Mouse (Mus musculus) hindbrain, postnatal 0 days (tissue): ENCODE data around the gene Nipsnap3a. TPM values are rescaled to one million over a fixed set of nuclear protein-coding genes. Genes with fewer than 3 reads are reported as not detected.

Source experiments
- ATAC-seq: fragments of 200-750 bp; cut with Nextera tagmentation; 2 replicates; pipeline ENCODE4 v1.8.0; 2017; ENCODE audit warnings: mild to moderate bottlenecking, moderate TSS enrichment, moderate library complexity
- DNase-seq: peaks from one replicate; pipeline ENCODE4 v3.0.0-alpha.2; 2015; ENCODE audit warnings: low spot score
- H3K27ac ChIP-seq: fragments of 300-500 bp; sonication (generic); 2 replicates; pipeline ENCODE4 v1.5.1; 2014; ENCODE audit warnings: mild to moderate bottlenecking
- H3K27me3 ChIP-seq: fragments of 300-500 bp; sonication (generic); 2 replicates; pipeline ENCODE4 v1.6.1; 2014; ENCODE audit warnings: low read length, mixed read lengths; ENCODE audit not compliant: insufficient read depth
- H3K36me3 ChIP-seq: fragments of 300-500 bp; sonication (generic); 2 replicates; pipeline ENCODE4 v1.6.1; 2014; ENCODE audit warnings: low read length, mixed read lengths; ENCODE audit not compliant: insufficient read depth
- H3K4me1 ChIP-seq: fragments of 300-500 bp; sonication (generic); 2 replicates; pipeline ENCODE4 v1.6.1; 2014; ENCODE audit warnings: antibody characterized with exemption, low read length, mixed read lengths; ENCODE audit not compliant: insufficient read depth
- H3K4me2 ChIP-seq: fragments of 300-500 bp; sonication (generic); 2 replicates; pipeline ENCODE4 v1.6.1; 2014; ENCODE audit warnings: low read depth, mild to moderate bottlenecking, low read length, moderate library complexity, mixed read lengths
- H3K4me3 ChIP-seq: fragments of 300-500 bp; sonication (generic); 2 replicates; pipeline ENCODE4 v1.5.1; 2014; ENCODE audit warnings: low read length
- H3K9ac ChIP-seq: fragments of 300-500 bp; sonication (generic); replicated peaks from 2 replicates; pipeline ENCODE4 v1.6.1; 2014; ENCODE audit warnings: mild to moderate bottlenecking, low read length, moderate library complexity, mixed read lengths
- H3K9me3 ChIP-seq: fragments of 300-500 bp; sonication (generic); 2 replicates; pipeline ENCODE4 v1.6.1; 2016; ENCODE audit warnings: low read length, mixed read lengths
- CTCF ChIP-seq: IDR thresholded peaks from 2 replicates; pipeline ENCODE4 v1.5.1; 2016; ENCODE audit warnings: antibody characterized with exemption, control low read depth, low read depth
- WGBS: fragments of 180-500 bp; shearing (Covaris S2); extraction: QIAGEN DNeasy Blood & Tissue Kit; methylation state at CpG from one replicate; pipeline ENCODE4 v1.1.7; 2014; 5-methylcytosine and 5-hydroxymethylcytosine counted together
- polyA plus RNA-seq: library from polyadenylated mRNA; unstranded; fragments of >200 nt; fragmentation: Nextera tagmentation; extraction: Ambion mirVana; gene quantifications from 2 replicates; pipeline ENCODE4 v1.2.1, GENCODE M21; 2015
- total RNA-seq: library from RNA; depleted of rRNA; stranded (reverse); fragments of >200 nt; gene quantifications from 2 replicates; pipeline ENCODE4 v1.2.3, GENCODE M21; 2014

Nipsnap3a gene
- total and polyA plus RNA-seq, 2 experiments from 2014 or later: not detected

DNA sequence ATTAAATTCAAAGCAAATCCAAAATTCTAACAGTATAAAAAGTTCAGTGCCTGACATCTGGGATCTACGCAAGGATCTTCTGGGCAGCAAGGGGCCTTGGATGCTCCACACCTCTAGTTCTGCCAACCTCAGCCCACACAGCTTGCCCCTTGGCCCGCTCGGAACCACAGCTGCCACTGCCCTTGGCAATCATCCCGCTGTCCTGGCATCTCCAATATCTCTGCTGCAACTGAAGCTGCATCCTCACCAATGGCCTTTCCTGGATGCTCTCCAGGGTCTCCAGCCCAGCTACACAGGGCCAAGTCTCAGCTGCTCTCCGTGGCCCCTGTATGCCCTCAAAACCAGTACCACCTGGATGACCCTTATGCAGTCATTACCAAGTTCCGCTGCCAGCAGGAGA lies 10.4 kb downstream of the Nipsnap3a start:
- Histone ChIP-seq H3K27me3 (no peaks in the 10 kb centered on the region), H3K36me3 (no peaks in the 10 kb centered on the region), H3K4me2 (no peak overlapping the region), H3K9me3 (no peaks in the 10 kb centered on the region), H3K4me1 (no peaks in the 10 kb centered on the region), H3K9ac (no peak overlapping the region), H3K4me3 (no peak overlapping the region), H3K27ac (no peak overlapping the region)
- DNase-seq: peak; percentile 37
- ATAC-seq: peak; percentile 35; the same call in 1 of the 2 replicates
- TF ChIP-seq CTCF: no peak
- 77% methylated on average over 6 of the region's 6 CpGs for WGBS

DNA sequence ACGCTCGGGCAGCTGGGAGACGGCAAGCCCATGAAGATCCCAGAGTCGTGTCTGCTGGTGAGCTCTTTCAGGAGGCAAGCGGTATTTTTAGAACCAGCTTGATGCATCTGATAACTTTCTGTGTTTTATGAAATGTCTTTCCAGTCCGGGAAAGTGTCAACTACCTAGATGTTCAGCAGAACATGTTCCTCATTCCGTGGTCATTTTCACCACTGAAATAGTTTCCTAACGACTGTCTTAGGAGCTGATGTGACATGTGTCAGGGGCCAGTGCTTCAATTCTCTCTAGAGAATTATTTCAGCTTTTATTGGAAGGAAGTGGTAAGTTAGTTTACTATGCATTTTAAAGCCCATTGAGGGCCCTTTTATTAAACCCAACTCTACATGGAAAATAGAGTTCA lies 11.1 kb downstream of the Nipsnap3a start:
- no peak for ATAC-seq
- no peak for TF ChIP-seq CTCF
- H3K4me2 ChIP-seq: no peak overlapping the region
- no peak overlapping the region for H3K4me3 ChIP-seq
- H3K4me1 ChIP-seq: no peaks in the 10 kb centered on the region
- H3K27ac ChIP-seq: no peak overlapping the region
- WGBS: 79% methylated on average over 8 of the region's 8 CpGs
- H3K9me3 ChIP-seq: no peaks in the 10 kb centered on the region
- DNase-seq: no peak
- H3K36me3 ChIP-seq: no peaks in the 10 kb centered on the region
- H3K27me3 ChIP-seq: no peaks in the 10 kb centered on the region
- no peak overlapping the region for H3K9ac ChIP-seq

GRCm38 (mm10) chr4:53009183-53009582 lies 20.1 kb downstream of the Nipsnap3a start:
- TF ChIP-seq CTCF: peak; percentile 41
- no peak overlapping the region for H3K4me3 ChIP-seq
- no peak for ATAC-seq
- H3K36me3 ChIP-seq: no peaks in the 10 kb centered on the region
- no peaks in the 10 kb centered on the region for H3K9me3 ChIP-seq
- no peak overlapping the region for H3K4me2 ChIP-seq
- no peaks in the 10 kb centered on the region for H3K4me1 ChIP-seq
- peak; percentile 73 for DNase-seq
- 68% methylated on average over 4 of the region's 4 CpGs for WGBS
- H3K27me3 ChIP-seq: no peaks in the 10 kb centered on the region
- H3K9ac ChIP-seq: no peak overlapping the region
- H3K27ac ChIP-seq: no peak overlapping the region

DNA sequence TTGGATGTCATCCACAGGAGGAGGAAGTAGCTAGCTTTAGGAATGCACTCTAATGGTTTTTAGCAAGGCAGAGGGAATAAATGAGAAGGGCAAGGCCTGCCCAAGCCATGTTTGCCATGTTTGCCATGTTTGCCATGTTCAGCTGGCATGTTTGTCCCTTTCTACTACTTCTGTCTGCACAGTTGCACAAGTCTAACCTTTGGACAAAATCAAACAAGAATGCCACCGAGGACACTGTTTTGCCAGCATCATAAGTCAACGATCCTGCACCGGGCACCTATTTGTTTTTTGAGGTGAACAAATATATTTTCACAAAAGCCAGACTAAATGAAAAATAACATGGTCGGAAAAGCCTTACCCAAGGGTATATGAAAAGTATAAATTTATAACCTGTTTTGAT lies 20.8 kb downstream of the Nipsnap3a start:
- H3K9ac ChIP-seq: no peak overlapping the region
- no peak for TF ChIP-seq CTCF
- no peaks in the 10 kb centered on the region for H3K27me3 ChIP-seq
- no peak overlapping the region for H3K4me3 ChIP-seq
- ATAC-seq (no peak), DNase-seq (no peak)
- H3K36me3 ChIP-seq: no peaks in the 10 kb centered on the region
- H3K9me3 ChIP-seq: no peaks in the 10 kb centered on the region
- no peak overlapping the region for H3K27ac ChIP-seq
- WGBS: 89% methylated on average over 4 of the region's 4 CpGs
- H3K4me2 ChIP-seq: no peak overlapping the region
- no peaks in the 10 kb centered on the region for H3K4me1 ChIP-seq

DNA sequence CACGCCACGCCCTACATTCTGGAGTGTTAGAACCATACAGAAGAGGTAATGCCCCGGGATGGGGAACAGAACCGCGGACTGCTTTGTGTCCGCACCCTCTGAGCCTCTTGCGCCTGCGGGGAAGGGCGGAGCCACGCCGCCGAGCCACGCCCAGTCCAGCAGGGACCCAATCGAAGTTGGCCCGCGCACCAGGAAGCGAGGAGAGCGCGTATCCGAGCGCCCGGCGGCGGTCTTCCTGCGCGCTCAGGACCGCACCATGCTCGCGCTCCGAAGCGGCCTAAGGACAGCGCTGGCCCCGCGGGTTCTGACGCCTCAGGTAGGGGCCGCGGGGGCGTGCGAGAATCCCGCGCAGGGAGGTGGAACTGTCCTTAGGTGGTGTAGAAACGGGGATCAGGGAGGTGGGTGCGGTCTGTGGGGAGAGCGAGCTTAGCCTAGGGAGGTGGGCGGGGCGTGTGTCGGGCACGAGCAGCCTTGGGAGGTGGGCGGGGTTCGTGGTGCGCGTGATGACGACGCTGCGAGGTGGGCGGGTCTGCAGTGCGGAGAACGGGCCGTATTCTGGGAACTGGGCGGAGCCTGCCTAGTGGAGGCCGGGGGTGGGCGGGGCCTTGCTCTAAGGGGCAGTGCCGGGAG lies 22.8 kb downstream of the Nipsnap3a start, which contains the start of gene Nipsnap3b:
TSS of gene Nipsnap3b (plus strand) at position 149 of the 630 bp plus-strand sequence.
- under 1% methylated on average over 63 of the region's 63 CpGs for WGBS
- peak within 1 kb of the TSS; percentile 79 for H3K4me3 ChIP-seq

GRCm38 (mm10) chr4:53014421-53014820 lies 25.3 kb downstream of the Nipsnap3a start:
- Histone ChIP-seq H3K9ac (no peak overlapping the region), H3K9me3 (0 out of 2 replicates have a peak, but pooled peaks cover 2% of the 10 kb centered on the region), H3K27ac (no peak overlapping the region), H3K4me3 (no peak overlapping the region), H3K4me2 (no peak overlapping the region), H3K36me3 (peaks cover 13% of the 10 kb centered on the region), H3K27me3 (no peaks in the 10 kb centered on the region), H3K4me1 (no peaks in the 10 kb centered on the region)
- no peak for ATAC-seq
- no peak for DNase-seq
- 95% methylated on average over 7 of the region's 7 CpGs for WGBS
- TF ChIP-seq CTCF: no peak

More for the DNA sequence above, 22.8 kb downstream of the Nipsnap3a start, which contains the start of gene Nipsnap3b:
- H3K9ac ChIP-seq: peak within 1 kb of the TSS; percentile 70
- H3K4me2 ChIP-seq: peak within 1 kb of the TSS; percentile 60
- ATAC-seq: peak; percentile 97
- no peaks in the 10 kb centered on the region for H3K4me1 ChIP-seq
- DNase-seq: peak; percentile 98
- H3K36me3 ChIP-seq: peaks cover 3% of the 10 kb centered on the region; the same call in 1 of the 2 replicates
- TF ChIP-seq CTCF: no peak
- 0 out of 2 replicates have a peak, but pooled peaks cover 2% of the 10 kb centered on the region for H3K9me3 ChIP-seq
- no peaks in the 10 kb centered on the region for H3K27me3 ChIP-seq
- H3K27ac ChIP-seq: peak within 1 kb of the TSS; percentile 87

DNA sequence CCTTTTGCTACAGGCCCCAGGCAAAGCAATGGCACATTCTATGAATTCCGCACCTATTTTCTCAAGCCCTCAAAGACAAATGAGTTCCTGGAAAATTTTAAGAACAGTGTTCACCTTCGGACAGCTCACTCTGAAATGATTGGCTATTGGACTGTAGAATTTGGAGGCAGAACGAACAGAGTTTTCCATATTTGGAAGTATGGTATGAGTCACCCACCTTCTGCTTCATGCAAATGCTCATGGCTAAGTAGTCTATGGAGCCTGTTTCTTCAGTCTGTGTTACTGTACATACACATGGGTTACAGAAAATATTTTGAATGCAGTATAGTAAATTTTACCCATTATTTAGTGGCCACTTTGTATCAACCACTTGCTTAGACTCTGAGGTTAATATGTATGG lies 26.0 kb downstream of the Nipsnap3a start:
- Histone ChIP-seq H3K9ac (no peak overlapping the region), H3K27me3 (no peaks in the 10 kb centered on the region), H3K27ac (no peak overlapping the region), H3K4me1 (no peaks in the 10 kb centered on the region), H3K9me3 (0 out of 2 replicates have a peak, but pooled peaks cover 2% of the 10 kb centered on the region), H3K36me3 (peaks cover 13% of the 10 kb centered on the region), H3K4me2 (no peak overlapping the region), H3K4me3 (no peak overlapping the region)
- no peak for TF ChIP-seq CTCF
- no peak for ATAC-seq
- 96% methylated on average over 3 of the region's 3 CpGs for WGBS
- no peak for DNase-seq
